Mouse (Mus musculus) brown adipose tissue, adult 24 weeks (tissue): ENCODE data around the gene Fam83c. TPM values are rescaled to one million over a fixed set of nuclear protein-coding genes. Genes with fewer than 3 reads are reported as not detected.

Experiments
- H3K27ac ChIP-seq: fragments of 200-500 bp; replicated peaks from 2 replicates; pipeline ENCODE4 v1.5.1; 2012; ENCODE audit warnings: low read depth, mild to moderate bottlenecking, low read length
- H3K4me1 ChIP-seq: fragments of 200-500 bp; 2 replicates; pipeline ENCODE4 v1.6.1; 2012; ENCODE audit warnings: low read length, mixed read lengths; ENCODE audit not compliant: control insufficient read depth, insufficient read depth, insufficient read length
- H3K4me3 ChIP-seq: fragments of 200-500 bp; 2 replicates; pipeline ENCODE4 v1.5.1; 2012; ENCODE audit warnings: low read depth, mild to moderate bottlenecking, low read length, moderate library complexity; ENCODE audit not compliant: insufficient read depth
- polyA plus RNA-seq: library from polyadenylated mRNA; stranded (reverse); fragments of >200 nt; gene quantifications from 2 replicates; pipeline ENCODE4 v1.2.4, GENCODE M21; 2012; ENCODE audit not compliant: missing spikeins, insufficient read depth, insufficient read length

Gene Fam83c
- polyA plus RNA-seq = not detected in 2 replicates

GRCm38 (mm10) chr2:155834732-155835131, at the start of gene Fam83c:
Gene Fam83c, minus strand, starts transcription at chr2:155834854.
- H3K27ac ChIP-seq = no peak within 1 kb of the TSS
- H3K4me3 ChIP-seq = no peak within 1 kb of the TSS
- H3K4me1 ChIP-seq = no peaks in the 10 kb centered on the region

- H3K27ac ChIP-seq = no peak overlapping the region
- H3K4me1 ChIP-seq = no peaks in the 10 kb centered on the region
- no peak overlapping the region for H3K4me3 ChIP-seq
These were observed 47.4 kb upstream of the Fam83c start for GRCm38 (mm10) chr2:155882087-155882486.

GRCm38 (mm10) chr2:155878964-155879876, 44.6 kb upstream of the Fam83c start:
- no peak overlapping the region for H3K4me3 ChIP-seq
- H3K4me1 ChIP-seq = no peaks in the 10 kb centered on the region
- H3K27ac ChIP-seq = no peak overlapping the region; the same call in 1 of the 2 replicates

- Histone ChIP-seq H3K27ac (no peak overlapping the region), H3K4me1 (no peaks in the 10 kb centered on the region), H3K4me3 (no peak overlapping the region)
These were observed 39.0 kb upstream of the Fam83c start for GRCm38 (mm10) chr2:155873636-155874035.

GRCm38 (mm10) chr2:155872930-155873507, 38.4 kb upstream of the Fam83c start:
- H3K4me3 ChIP-seq = no peak overlapping the region
- no peak overlapping the region for H3K27ac ChIP-seq
- no peaks in the 10 kb centered on the region for H3K4me1 ChIP-seq

- H3K4me3 ChIP-seq = no peak overlapping the region
- H3K27ac ChIP-seq = no peak overlapping the region
- H3K4me1 ChIP-seq = no peaks in the 10 kb centered on the region
These were observed 37.8 kb upstream of the Fam83c start for GRCm38 (mm10) chr2:155872486-155872885.

GRCm38 (mm10) chr2:155869772-155870171, 35.1 kb upstream of the Fam83c start:
- H3K27ac ChIP-seq = no peak overlapping the region
- no peak overlapping the region for H3K4me3 ChIP-seq

GRCm38 (mm10) chr2:155868320-155868719, 33.7 kb upstream of the Fam83c start:
- Histone ChIP-seq H3K4me1 (no peaks in the 10 kb centered on the region), H3K4me3 (no peak overlapping the region), H3K27ac (no peak overlapping the region)

More at GRCm38 (mm10) chr2:155869772-155870171, 35.1 kb upstream of the Fam83c start:
- H3K4me1 ChIP-seq = no peaks in the 10 kb centered on the region

- Histone ChIP-seq H3K27ac (no peak overlapping the region), H3K4me1 (no peaks in the 10 kb centered on the region), H3K4me3 (no peak overlapping the region)
These were observed 28.7 kb upstream of the Fam83c start for GRCm38 (mm10) chr2:155863301-155863867.

GRCm38 (mm10) chr2:155862573-155863300, 28.1 kb upstream of the Fam83c start:
- H3K27ac ChIP-seq = no peak overlapping the region
- no peak overlapping the region for H3K4me3 ChIP-seq
- H3K4me1 ChIP-seq = no peaks in the 10 kb centered on the region

- no peaks in the 10 kb centered on the region for H3K4me1 ChIP-seq
- no peak overlapping the region for H3K27ac ChIP-seq
- no peak overlapping the region for H3K4me3 ChIP-seq
These were observed 26.9 kb upstream of the Fam83c start for GRCm38 (mm10) chr2:155861581-155861980.

GRCm38 (mm10) chr2:155860102-155860501, 25.4 kb upstream of the Fam83c start:
- H3K27ac ChIP-seq = no peak overlapping the region
- H3K4me1 ChIP-seq = no peaks in the 10 kb centered on the region
- no peak overlapping the region for H3K4me3 ChIP-seq

- Histone ChIP-seq H3K27ac (no peak overlapping the region), H3K4me1 (no peaks in the 10 kb centered on the region), H3K4me3 (no peak overlapping the region)
These were observed 17.9 kb upstream of the Fam83c start for GRCm38 (mm10) chr2:155852536-155852935.

- H3K27ac ChIP-seq = no peak overlapping the region
- no peaks in the 10 kb centered on the region for H3K4me1 ChIP-seq
- no peak overlapping the region for H3K4me3 ChIP-seq
These were observed 15.5 kb upstream of the Fam83c start for GRCm38 (mm10) chr2:155850120-155850519.

- no peak overlapping the region for H3K4me3 ChIP-seq
- no peak overlapping the region for H3K27ac ChIP-seq
- H3K4me1 ChIP-seq = no peaks in the 10 kb centered on the region
These were observed 14.8 kb upstream of the Fam83c start for GRCm38 (mm10) chr2:155849464-155849863.
